Mouse (Mus musculus) heart, embryonic 11.5 days (tissue): ENCODE measurements around the gene Abcf1. TPM values are rescaled to one million over a fixed set of nuclear protein-coding genes. Genes with fewer than 3 reads are reported as not detected.
A peak's percentile ranks its signal among the peaks of the same experiment; 100 is the strongest.

Experiments used
- ATAC-seq: fragments of 200-750 bp; cut with Nextera tagmentation; replicated peaks from 2 replicates; pipeline ENCODE4 v1.8.0; 2017; ENCODE audit warnings: moderate library complexity; ENCODE audit not compliant: insufficient number of reproducible peaks, low FRiP score, low TSS enrichment
- H3K27ac ChIP-seq: fragments of 300-500 bp; sonication (generic); 2 replicates; pipeline ENCODE4 v1.5.1; 2014; ENCODE audit warnings: mild to moderate bottlenecking, low read depth, low read length
- H3K27me3 ChIP-seq: fragments of 300-500 bp; sonication (generic); 2 replicates; pipeline ENCODE4 v1.6.1; 2014; ENCODE audit warnings: mild to moderate bottlenecking, low read length, mixed read lengths; ENCODE audit not compliant: control insufficient read depth, insufficient read depth
- H3K36me3 ChIP-seq: fragments of 300-500 bp; sonication (generic); 2 replicates; pipeline ENCODE4 v1.6.1; 2014; ENCODE audit warnings: mild to moderate bottlenecking, low read length, moderate library complexity, mixed read lengths; ENCODE audit not compliant: control insufficient read depth, insufficient read depth
- H3K4me1 ChIP-seq: fragments of 300-500 bp; sonication (generic); 2 replicates; pipeline ENCODE4 v1.6.1; 2014; ENCODE audit warnings: low read length; ENCODE audit not compliant: control insufficient read depth, insufficient read depth
- H3K4me2 ChIP-seq: fragments of 300-500 bp; sonication (generic); 2 replicates; pipeline ENCODE4 v1.6.1; 2014; ENCODE audit warnings: mild to moderate bottlenecking, moderate library complexity
- H3K4me3 ChIP-seq: fragments of 300-500 bp; sonication (generic); 2 replicates; pipeline ENCODE4 v1.5.1; 2014; ENCODE audit warnings: low read depth, low read length
- H3K9ac ChIP-seq: fragments of 300-500 bp; sonication (generic); 2 replicates; pipeline ENCODE4 v1.6.1; 2014; ENCODE audit warnings: mild to moderate bottlenecking, low read depth, low read length, moderate library complexity
- H3K9me3 ChIP-seq: fragments of 300-500 bp; sonication (generic); replicated peaks from 2 replicates; pipeline ENCODE4 v1.6.1; 2016; ENCODE audit warnings: low read length; ENCODE audit not compliant: control insufficient read depth
- WGBS: fragments of 180-500 bp; shearing (Covaris S2); extraction: QIAGEN DNeasy Blood & Tissue Kit; methylation state at CpG from one replicate; pipeline ENCODE4 v1.1.7; 2014; ENCODE audit not compliant: insufficient replicate concordance; 5-methylcytosine and 5-hydroxymethylcytosine counted together
- polyA plus RNA-seq: library from polyadenylated mRNA; unstranded; fragments of >200 nt; fragmentation: Nextera tagmentation; extraction: Ambion mirVana; gene quantifications from 2 replicates; pipeline ENCODE4 v1.2.1, GENCODE M21; 2014

The Abcf1 gene
- polyA plus RNA-seq, 1 experiment from 2014 or later, result 91.7 TPM

GRCm38 (mm10) chr17:35919060-35919715 is 50.4 kb downstream of the Abcf1 start:
- H3K9ac ChIP-seq, result peak overlapping the region; percentile 99
- peak overlapping the region; percentile 93 for H3K27ac ChIP-seq
- H3K4me1 ChIP-seq, result peaks cover 15% of the 10 kb centered on the region
- ATAC-seq, result peak; percentile 28; the same call in 1 of the 2 replicates
- H3K4me2 ChIP-seq, result peak overlapping the region; percentile 98
- H3K27me3 ChIP-seq, result no peaks in the 10 kb centered on the region
- WGBS, result 13% methylated on average over 7 of the region's 7 CpGs
- H3K9me3 ChIP-seq, result no peaks in the 10 kb centered on the region
- peak overlapping the region; percentile 86 for H3K4me3 ChIP-seq
- H3K36me3 ChIP-seq, result peaks cover 5% of the 10 kb centered on the region

DNA sequence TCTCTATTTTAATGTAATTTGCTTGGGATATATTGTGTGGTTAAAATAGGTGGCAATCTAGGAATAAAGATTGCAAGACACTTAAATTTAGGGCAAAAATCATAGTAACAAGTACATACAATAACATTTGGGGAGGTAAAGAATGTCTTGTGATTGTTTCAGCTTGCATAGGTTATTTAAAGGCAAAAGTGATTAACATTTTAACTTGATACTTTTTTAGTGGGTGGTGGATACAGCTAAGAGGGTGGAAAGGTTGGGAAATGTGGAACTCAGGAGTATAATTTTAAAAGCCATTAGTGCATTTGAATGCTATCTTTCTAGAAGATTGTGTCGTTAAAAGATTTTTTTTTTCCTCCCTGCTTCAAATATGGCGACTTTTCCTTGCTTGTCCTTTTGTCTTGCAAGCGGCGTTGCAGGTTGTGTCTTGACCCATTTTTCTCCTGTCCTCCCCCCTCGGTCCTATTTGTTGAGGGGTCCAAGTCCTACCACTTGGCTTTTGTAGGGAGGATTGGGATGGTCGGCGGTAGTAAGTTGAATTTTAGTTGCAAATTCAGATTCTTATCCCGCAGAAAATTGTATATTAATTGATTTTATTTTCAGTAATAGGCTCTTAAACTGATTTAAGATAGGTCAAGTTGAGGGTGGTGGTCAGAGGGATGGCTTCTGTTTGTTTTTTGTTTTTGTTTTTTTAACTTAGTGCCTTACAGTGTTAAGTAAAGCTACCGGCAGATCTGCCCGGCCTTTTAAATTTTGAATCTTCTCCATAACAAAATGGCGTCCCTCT is 51.1 kb downstream of the Abcf1 start:
- Histone ChIP-seq H3K9me3 (no peaks in the 10 kb centered on the region), H3K27me3 (no peaks in the 10 kb centered on the region), H3K4me2 (peak overlapping the region; percentile 98), H3K4me3 (peak overlapping the region; percentile 86), H3K36me3 (no peaks in the 10 kb centered on the region), H3K27ac (peak overlapping the region; percentile 93), H3K9ac (peak overlapping the region; percentile 99), H3K4me1 (peaks cover 15% of the 10 kb centered on the region)
- ATAC-seq, result no peak
- WGBS, result under 1% methylated on average over 11 of the region's 11 CpGs

GRCm38 (mm10) chr17:35917463-35918251 is 51.9 kb downstream of the Abcf1 start:
- Histone ChIP-seq H3K4me3 (peak overlapping the region; percentile 86), H3K27me3 (no peaks in the 10 kb centered on the region), H3K36me3 (no peaks in the 10 kb centered on the region), H3K4me2 (peak overlapping the region; percentile 98), H3K9me3 (no peaks in the 10 kb centered on the region), H3K27ac (peak overlapping the region; percentile 93), H3K4me1 (peaks cover 15% of the 10 kb centered on the region), H3K9ac (peak overlapping the region; percentile 99)
- no peak for ATAC-seq
- under 1% methylated on average over 13 of the region's 13 CpGs for WGBS

DNA sequence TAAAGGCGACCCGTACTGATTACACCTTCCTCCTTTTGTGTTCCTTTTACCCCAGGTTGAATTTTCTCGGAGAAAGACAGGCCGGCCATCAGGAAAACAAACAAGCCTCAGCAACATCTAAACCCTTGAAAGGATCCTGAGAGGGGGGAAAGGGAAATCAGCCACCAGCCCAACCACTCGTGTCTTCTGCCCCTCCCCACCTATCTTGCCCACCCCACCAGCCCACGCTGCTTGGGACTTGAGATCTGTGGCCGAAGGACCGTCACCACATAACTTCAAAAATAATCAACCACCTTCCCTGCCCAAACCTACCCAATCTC is 52.5 kb downstream of the Abcf1 start:
- Histone ChIP-seq H3K27ac (peak overlapping the region; percentile 93), H3K4me1 (peaks cover 15% of the 10 kb centered on the region), H3K4me3 (peak overlapping the region; percentile 86), H3K4me2 (peak overlapping the region; percentile 98), H3K9me3 (no peaks in the 10 kb centered on the region), H3K9ac (peak overlapping the region; percentile 99), H3K36me3 (no peaks in the 10 kb centered on the region), H3K27me3 (no peaks in the 10 kb centered on the region)
- WGBS, result 0% methylated on average over 8 of the region's 8 CpGs
- ATAC-seq, result no peak

DNA sequence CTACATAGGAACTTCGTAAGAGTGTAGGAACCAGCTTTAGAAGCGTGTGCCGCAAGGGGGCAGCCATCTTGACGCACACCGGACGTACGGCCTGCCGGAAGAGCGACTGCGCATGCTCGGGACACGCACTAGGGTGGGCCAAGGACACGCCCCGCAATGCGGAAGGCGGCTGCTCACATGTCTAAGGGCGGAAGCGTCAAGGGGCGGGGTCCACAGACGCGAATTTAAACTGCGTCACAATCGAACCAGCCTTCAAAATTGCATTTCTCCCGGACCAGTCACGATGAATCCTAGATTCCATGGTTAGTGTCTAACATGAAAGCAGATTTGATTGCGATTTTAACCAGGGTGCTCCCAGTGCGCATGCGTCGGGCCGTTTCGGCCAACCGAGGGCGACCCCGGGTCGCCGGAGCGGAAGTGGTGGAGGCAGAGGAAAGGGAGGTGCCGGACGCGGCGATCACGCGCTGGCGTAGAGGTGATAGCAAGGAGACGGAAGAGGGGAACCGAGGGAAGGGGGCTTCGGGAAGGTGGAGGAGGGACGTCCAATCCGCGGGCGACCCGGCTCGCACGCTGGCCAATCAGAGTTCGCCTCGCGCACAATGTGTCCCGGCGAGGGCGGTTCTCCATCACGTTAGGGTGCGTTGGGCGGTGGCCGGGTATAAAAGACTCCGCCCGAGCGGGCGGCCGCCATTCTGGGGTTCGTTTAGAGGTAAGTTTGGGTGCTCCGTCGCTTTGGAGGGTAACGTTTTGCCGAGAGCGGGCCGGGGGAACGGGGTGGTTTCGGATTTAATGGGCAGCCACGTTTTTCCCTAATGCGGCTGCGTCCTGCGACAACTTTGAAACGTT is 53.0 kb downstream of the Abcf1 start, which contains the start of the genes Mrps18b and Ppp1r10:
Mrps18b (minus strand) TSS at position 93 of the 846 bp plus-strand sequence.
Ppp1r10 (plus strand) TSS at position 138 of the 846 bp plus-strand sequence.
- peak within 1 kb of the TSS; percentile 99 for H3K9ac ChIP-seq
- peaks cover 15% of the 10 kb centered on the region for H3K4me1 ChIP-seq
- under 1% methylated on average over 83 of the region's 83 CpGs for WGBS
- no peaks in the 10 kb centered on the region for H3K27me3 ChIP-seq
- peak within 1 kb of the TSS; percentile 98 for H3K4me2 ChIP-seq
- H3K4me3 ChIP-seq, result peak within 1 kb of the TSS; percentile 86
- H3K36me3 ChIP-seq, result no peaks in the 10 kb centered on the region
- ATAC-seq, result peak; percentile 92
- H3K27ac ChIP-seq, result peak within 1 kb of the TSS; percentile 93
- H3K9me3 ChIP-seq, result no peaks in the 10 kb centered on the region

DNA sequence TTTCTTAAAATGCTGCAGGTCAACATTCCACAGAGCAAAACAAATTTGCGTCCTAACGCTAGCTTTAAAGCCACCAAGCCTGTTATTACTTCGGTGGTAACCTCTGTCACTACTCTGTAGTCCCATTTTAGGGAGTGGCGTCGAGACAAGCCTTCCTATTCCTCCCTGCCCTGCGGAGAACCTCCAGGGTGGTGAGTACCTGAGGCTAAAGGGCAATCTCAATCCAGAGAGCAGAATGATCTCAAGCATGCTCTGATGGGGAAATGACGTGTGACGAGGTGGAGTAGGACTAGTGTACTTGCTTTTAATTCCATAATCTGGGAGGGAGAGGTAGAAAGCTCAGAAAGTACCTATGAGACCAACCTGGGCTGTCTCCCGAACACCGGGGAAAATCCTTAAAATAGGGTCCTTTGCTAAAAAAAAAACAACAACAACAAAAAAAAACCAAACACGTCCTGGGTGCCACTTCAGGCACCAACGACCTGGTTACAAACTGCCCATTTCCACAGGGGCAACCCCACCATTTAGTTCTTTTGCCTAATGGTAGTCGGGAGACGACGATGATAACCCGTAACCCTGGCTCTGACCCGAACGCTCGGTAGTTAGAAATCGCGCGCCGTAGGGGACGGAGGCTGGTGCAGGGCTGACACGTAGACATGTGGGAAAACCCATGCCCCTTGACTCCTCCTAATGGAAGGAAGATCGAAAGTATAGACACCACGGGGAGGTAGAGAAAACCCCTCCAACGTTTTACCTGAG is 53.8 kb downstream of the Abcf1 start:
- ATAC-seq, result no peak
- no peaks in the 10 kb centered on the region for H3K36me3 ChIP-seq
- H3K9me3 ChIP-seq, result no peaks in the 10 kb centered on the region

DNA sequence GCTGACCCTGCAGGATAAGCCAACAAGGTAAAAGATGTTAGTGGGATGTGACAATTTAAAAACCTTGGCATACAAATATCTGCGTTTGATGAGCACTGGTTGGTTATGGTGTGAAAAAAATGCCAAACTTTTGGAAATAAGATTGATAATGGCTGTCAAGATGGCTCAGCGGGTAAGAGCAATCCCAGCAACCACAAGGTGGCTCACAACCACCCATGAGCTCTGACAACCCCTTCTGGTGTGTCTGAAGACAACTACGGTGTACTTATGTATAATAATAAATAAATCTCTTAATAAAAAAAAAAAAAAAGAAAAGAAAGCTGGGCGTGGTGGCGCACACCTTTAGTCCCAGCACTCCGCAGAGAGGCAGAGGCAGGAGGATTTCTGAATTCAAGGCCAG is 54.6 kb downstream of the Abcf1 start:
- Histone ChIP-seq H3K4me1 (peaks cover 10% of the 10 kb centered on the region), H3K9ac (no peak overlapping the region; the same call in 1 of the 2 replicates), H3K4me3 (peak overlapping the region; percentile 86), H3K4me2 (peak overlapping the region; percentile 88), H3K27ac (no peak overlapping the region), H3K36me3 (no peaks in the 10 kb centered on the region), H3K27me3 (no peaks in the 10 kb centered on the region), H3K9me3 (no peaks in the 10 kb centered on the region)
- no peak for ATAC-seq
- WGBS, result 76% methylated on average over 6 of the region's 6 CpGs

More for the DNA sequence above, 53.8 kb downstream of the Abcf1 start:
- no peaks in the 10 kb centered on the region for H3K27me3 ChIP-seq
- peak overlapping the region; percentile 88 for H3K4me2 ChIP-seq
- WGBS, result 3% methylated on average over 28 of the region's 28 CpGs
- H3K27ac ChIP-seq, result peak overlapping the region; percentile 93
- peak overlapping the region; percentile 86 for H3K4me3 ChIP-seq
- peaks cover 15% of the 10 kb centered on the region for H3K4me1 ChIP-seq
- H3K9ac ChIP-seq, result peak overlapping the region; percentile 83
